Mouse (Mus musculus): ENCODE data around the gene Sycp2.

GRCm38 (mm10) chr2:178423223-178423622 is 15.7 kb upstream of the Sycp2 start:
- TF ChIP-seq CTCF (IDR thresholded peaks at IDR 0.05; ENCODE audit: low read depth) (no peak), EP300 (optimal IDR thresholded peaks at IDR 0.05) (no peak)

Data from stomach, postnatal 0 days (tissue).